Mouse (Mus musculus) stomach, postnatal 0 days (tissue): ENCODE data around the gene Nid2. TPM values are rescaled to one million over a fixed set of nuclear protein-coding genes. Genes with fewer than 3 reads are reported as not detected.

ENCODE experiments used
- ATAC-seq: fragments of 200-750 bp; cut with Nextera tagmentation; 2 replicates; pipeline ENCODE4 v1.8.0; 2017; ENCODE audit not compliant: low FRiP score, low TSS enrichment
- DNase-seq: peaks from one replicate; pipeline ENCODE4 v3.0.0-alpha.2; 2016; ENCODE audit warnings: low spot score
- H3K27ac ChIP-seq: fragments of 300-500 bp; sonication (generic); replicated peaks from 2 replicates; pipeline ENCODE4 v1.5.1; 2014; ENCODE audit warnings: mild to moderate bottlenecking, control low read depth
- H3K27me3 ChIP-seq: fragments of 300-500 bp; sonication (generic); 2 replicates; pipeline ENCODE4 v1.6.1; 2014; ENCODE audit warnings: low read length; ENCODE audit not compliant: control insufficient read depth, insufficient read depth
- H3K36me3 ChIP-seq: fragments of 300-500 bp; sonication (generic); 2 replicates; pipeline ENCODE4 v1.6.1; 2014; ENCODE audit warnings: low read length, mixed read lengths; ENCODE audit not compliant: control insufficient read depth, insufficient read depth
- H3K4me1 ChIP-seq: fragments of 300-500 bp; sonication (generic); replicated peaks from 2 replicates; pipeline ENCODE4 v1.6.1; 2014; ENCODE audit warnings: antibody characterized with exemption; ENCODE audit not compliant: control insufficient read depth, insufficient read depth
- H3K4me2 ChIP-seq: fragments of 300-500 bp; sonication (generic); replicated peaks from 2 replicates; pipeline ENCODE4 v1.6.1; 2014; ENCODE audit warnings: low read depth, mild to moderate bottlenecking, control low read depth, moderate library complexity
- H3K4me3 ChIP-seq: fragments of 300-500 bp; sonication (generic); 2 replicates; pipeline ENCODE4 v1.5.1; 2014; ENCODE audit warnings: low read depth, low read length, control low read depth
- H3K9ac ChIP-seq: fragments of 300-500 bp; sonication (generic); 2 replicates; pipeline ENCODE4 v1.6.1; 2014; ENCODE audit warnings: mild to moderate bottlenecking, low read length, control low read depth, mixed read lengths
- H3K9me3 ChIP-seq: fragments of 300-500 bp; sonication (generic); 2 replicates; pipeline ENCODE4 v1.6.1; 2016; ENCODE audit warnings: low read length; ENCODE audit not compliant: control insufficient read depth
- CTCF ChIP-seq: IDR thresholded peaks from 2 replicates; pipeline ENCODE4 v1.5.1; 2016; ENCODE audit warnings: antibody characterized with exemption, low read depth, mild to moderate bottlenecking, moderate library complexity
- EP300 ChIP-seq: optimal IDR thresholded peaks from 2 replicates; pipeline ENCODE3; 2016; ENCODE audit warnings: antibody characterized with exemption
- WGBS: fragments of 180-500 bp; shearing (Covaris S2); extraction: QIAGEN DNeasy Blood & Tissue Kit; methylation state at CpG from one replicate; pipeline ENCODE4 v1.1.7; 2014; 5-methylcytosine and 5-hydroxymethylcytosine counted together
- polyA plus RNA-seq: library from polyadenylated mRNA; unstranded; fragments of >200 nt; fragmentation: Nextera tagmentation; extraction: Ambion mirVana; gene quantifications from 2 replicates; pipeline ENCODE4 v1.2.1, GENCODE M21; 2015

The Nid2 gene
- polyA plus RNA-seq, 1 experiment from 2014 or later, result 13.5 TPM

DNA sequence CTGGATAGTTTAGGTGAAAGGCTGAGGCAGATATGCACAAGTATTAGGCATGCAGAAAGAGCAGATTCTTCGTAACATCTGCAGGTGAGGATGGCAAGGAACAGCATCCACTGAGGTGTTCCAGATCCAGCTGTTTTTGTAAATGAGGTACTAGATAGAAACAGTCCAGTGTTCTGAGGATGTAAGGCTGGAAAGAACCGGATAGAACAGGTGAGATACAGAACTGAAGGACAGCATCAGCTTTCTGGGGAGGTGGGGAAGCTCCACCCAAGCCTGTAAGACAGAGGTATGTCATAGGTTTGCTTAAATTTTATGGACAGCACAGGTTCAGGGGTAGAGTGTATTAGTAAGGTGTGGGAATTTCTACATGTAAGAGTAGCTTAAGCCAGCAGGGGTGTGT lies 4.3 kb upstream of the Nid2 start:
- ATAC-seq, result no peak
- TF ChIP-seq EP300, result no peak
- no peak for TF ChIP-seq CTCF
- peaks cover 2% of the 10 kb centered on the region; the same call in 1 of the 2 replicates for H3K4me1 ChIP-seq
- no peak overlapping the region for H3K27ac ChIP-seq
- H3K9me3 ChIP-seq, result no peaks in the 10 kb centered on the region
- H3K36me3 ChIP-seq, result no peaks in the 10 kb centered on the region
- H3K27me3 ChIP-seq, result no peaks in the 10 kb centered on the region
- no peak overlapping the region for H3K4me2 ChIP-seq
- DNase-seq, result no peak
- H3K9ac ChIP-seq, result no peak overlapping the region
- no peak overlapping the region for H3K4me3 ChIP-seq
- 83% methylated on average over 2 of the region's 2 CpGs for WGBS

GRCm38 (mm10) chr14:19749743-19750142 lies 1.3 kb upstream of the Nid2 start:
- DNase-seq, result no peak
- no peak for ATAC-seq
- H3K9me3 ChIP-seq, result no peaks in the 10 kb centered on the region
- peak; percentile 38 for TF ChIP-seq CTCF
- TF ChIP-seq EP300, result no peak
- H3K36me3 ChIP-seq, result no peaks in the 10 kb centered on the region
- peaks cover 2% of the 10 kb centered on the region; the same call in 1 of the 2 replicates for H3K4me1 ChIP-seq
- no peak overlapping the region for H3K9ac ChIP-seq
- no peak overlapping the region for H3K4me3 ChIP-seq
- H3K27ac ChIP-seq, result no peak overlapping the region
- H3K4me2 ChIP-seq, result no peak overlapping the region
- WGBS, result 53% methylated on average over 2 of the region's 2 CpGs
- H3K27me3 ChIP-seq, result no peaks in the 10 kb centered on the region

- peak overlapping the region; percentile 55 for H3K4me3 ChIP-seq
- H3K4me1 ChIP-seq, result peaks cover 2% of the 10 kb centered on the region; the same call in 1 of the 2 replicates
- H3K36me3 ChIP-seq, result no peaks in the 10 kb centered on the region
- DNase-seq, result no peak
- H3K27me3 ChIP-seq, result no peaks in the 10 kb centered on the region
- no peaks in the 10 kb centered on the region for H3K9me3 ChIP-seq
- peak overlapping the region; percentile 88 for H3K4me2 ChIP-seq
- ATAC-seq, result no peak
- peak overlapping the region; percentile 56 for H3K27ac ChIP-seq
- TF ChIP-seq EP300, result no peak
- no peak for TF ChIP-seq CTCF
- 4% methylated on average over 26 of the region's 26 CpGs for WGBS
- H3K9ac ChIP-seq, result peak overlapping the region; percentile 41
These were observed 547 bp upstream of the Nid2 start for GRCm38 (mm10) chr14:19750411-19751024.

- H3K4me1 ChIP-seq, result 0 out of 2 replicates have a peak, but pooled peaks cover 2% of the 10 kb centered on the region
- TF ChIP-seq EP300, result no peak
- no peak for TF ChIP-seq CTCF
- H3K4me3 ChIP-seq, result peak overlapping the region; percentile 55
- WGBS, result 5% methylated on average over 21 of the region's 21 CpGs
- H3K9me3 ChIP-seq, result no peaks in the 10 kb centered on the region
- no peak overlapping the region for H3K27ac ChIP-seq
- H3K27me3 ChIP-seq, result no peaks in the 10 kb centered on the region
- no peak for ATAC-seq
- no peak for DNase-seq
- peak overlapping the region; percentile 88 for H3K4me2 ChIP-seq
- peak overlapping the region; percentile 51 for H3K9ac ChIP-seq
- H3K36me3 ChIP-seq, result no peaks in the 10 kb centered on the region
These were observed 1.2 kb downstream of the Nid2 start for GRCm38 (mm10) chr14:19752276-19752675.

DNA sequence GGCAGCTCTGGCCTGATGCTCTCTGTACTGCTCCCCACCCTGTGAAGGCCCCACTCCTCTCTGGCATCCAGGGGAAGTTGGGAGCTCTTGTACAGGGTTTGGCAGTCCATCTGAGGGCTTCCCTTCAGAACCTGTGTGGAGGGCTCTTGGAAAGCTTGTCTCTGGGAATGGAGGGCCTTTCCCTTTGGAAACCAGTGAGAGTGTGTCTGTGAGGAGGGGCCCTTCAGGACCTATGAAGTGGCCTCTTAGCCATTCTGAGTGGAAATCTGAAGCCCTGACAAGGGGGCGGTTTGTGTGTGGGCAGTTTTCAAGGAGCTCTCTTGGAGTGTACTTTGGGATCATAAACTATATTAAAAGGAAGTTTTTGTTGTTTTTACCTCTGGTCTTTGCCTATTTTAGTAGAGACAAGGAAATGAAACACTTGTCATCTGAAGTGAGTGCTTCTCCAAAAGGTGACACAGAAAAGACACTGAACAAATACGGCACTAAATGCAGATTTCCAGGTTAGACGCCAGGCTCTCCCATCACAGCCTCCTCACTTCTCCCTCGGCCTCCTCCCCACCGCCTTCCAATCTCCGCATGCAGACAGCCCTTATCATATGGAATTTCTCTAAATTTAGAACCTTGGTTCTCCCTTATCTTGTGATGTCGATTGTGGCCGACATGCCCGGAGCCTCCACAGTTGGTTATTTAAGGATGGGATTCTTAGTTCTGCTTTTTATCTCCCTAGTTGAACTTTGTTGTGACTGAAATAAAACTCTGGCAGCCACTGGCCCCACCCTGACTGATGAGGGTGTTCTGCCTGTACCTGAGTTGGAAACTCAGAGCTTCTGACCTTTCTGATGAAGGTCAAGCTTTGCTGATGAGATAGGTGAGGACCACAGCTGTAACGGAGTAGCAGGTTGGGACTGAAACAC lies 8.5 kb downstream of the Nid2 start:
- H3K9ac ChIP-seq, result no peak overlapping the region
- no peak overlapping the region for H3K4me2 ChIP-seq
- no peaks in the 10 kb centered on the region for H3K27me3 ChIP-seq
- no peaks in the 10 kb centered on the region for H3K4me1 ChIP-seq
- H3K27ac ChIP-seq, result no peak overlapping the region
- no peak overlapping the region for H3K4me3 ChIP-seq
- no peak for DNase-seq
- H3K9me3 ChIP-seq, result no peaks in the 10 kb centered on the region
- no peaks in the 10 kb centered on the region for H3K36me3 ChIP-seq
- TF ChIP-seq EP300, result no peak
- no peak for TF ChIP-seq CTCF
- WGBS, result 59% methylated on average over 10 of the region's 10 CpGs
- no peak for ATAC-seq

GRCm38 (mm10) chr14:19760721-19761120 lies 9.7 kb downstream of the Nid2 start:
- H3K4me3 ChIP-seq, result no peak overlapping the region
- no peaks in the 10 kb centered on the region for H3K9me3 ChIP-seq
- H3K36me3 ChIP-seq, result no peaks in the 10 kb centered on the region
- H3K4me2 ChIP-seq, result no peak overlapping the region
- H3K27me3 ChIP-seq, result no peaks in the 10 kb centered on the region
- TF ChIP-seq EP300, result no peak
- no peak for TF ChIP-seq CTCF
- no peak for ATAC-seq
- 56% methylated on average over 7 of the region's 7 CpGs for whole genome bisulfite sequencing
- DNase-seq, result no peak
- no peak overlapping the region for H3K27ac ChIP-seq
- no peaks in the 10 kb centered on the region for H3K4me1 ChIP-seq
- H3K9ac ChIP-seq, result no peak overlapping the region
